Mouse (Mus musculus) CD4-positive helper T cell, adult 2 months (primary cell): ENCODE data around the gene Slc35a1.
"Not testable (repeated sequence)": the region's sequence is repeated elsewhere in the genome, so short reads cannot be mapped to it uniquely, and the experiment has no call there.

Experiments
- DNase-seq: peaks from one replicate; pipeline ENCODE4 v3.0.0-alpha.2; 2012; ENCODE audit warnings: low read depth, missing footprints, low spot score

Slc35a1 gene

DNA sequence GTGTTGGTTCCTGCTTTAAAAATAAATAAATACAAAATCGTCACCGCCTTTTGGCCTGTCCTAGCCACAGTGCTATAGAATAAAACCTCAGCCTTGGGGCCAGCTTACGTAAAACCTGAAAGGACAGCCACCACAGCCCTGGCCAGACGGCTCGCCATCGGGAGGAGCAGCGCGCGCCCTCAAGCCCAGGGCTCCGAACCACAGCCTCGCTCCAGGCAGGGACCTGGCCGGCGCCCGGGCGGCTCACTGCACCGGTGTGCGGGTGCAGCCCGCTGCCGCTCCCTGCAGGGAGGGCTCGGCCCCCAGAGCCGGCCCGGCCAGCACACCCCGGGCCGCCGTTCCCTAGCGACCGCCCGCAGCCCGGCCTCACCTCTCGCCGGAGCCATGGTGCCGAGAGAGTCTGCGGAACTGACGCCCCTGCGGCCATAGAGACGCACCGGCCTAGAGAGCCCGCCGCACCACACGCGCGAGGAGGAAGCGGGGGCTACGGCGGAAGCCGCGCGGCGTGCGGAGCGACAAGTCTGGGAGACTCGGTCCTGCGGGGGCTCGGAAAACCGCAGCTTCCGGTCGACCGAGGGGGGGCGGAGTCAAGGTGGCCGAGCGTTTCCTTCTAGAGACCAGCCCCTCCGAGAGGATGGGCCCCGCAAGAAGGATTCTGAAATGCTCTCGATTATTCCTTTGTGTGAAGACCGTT is at the start of gene Slc35a1:
TSS of gene Slc35a1 (minus strand) at position 565 of the 694 bp plus-strand sequence.
- peak; percentile 91 for DNase-seq

DNA sequence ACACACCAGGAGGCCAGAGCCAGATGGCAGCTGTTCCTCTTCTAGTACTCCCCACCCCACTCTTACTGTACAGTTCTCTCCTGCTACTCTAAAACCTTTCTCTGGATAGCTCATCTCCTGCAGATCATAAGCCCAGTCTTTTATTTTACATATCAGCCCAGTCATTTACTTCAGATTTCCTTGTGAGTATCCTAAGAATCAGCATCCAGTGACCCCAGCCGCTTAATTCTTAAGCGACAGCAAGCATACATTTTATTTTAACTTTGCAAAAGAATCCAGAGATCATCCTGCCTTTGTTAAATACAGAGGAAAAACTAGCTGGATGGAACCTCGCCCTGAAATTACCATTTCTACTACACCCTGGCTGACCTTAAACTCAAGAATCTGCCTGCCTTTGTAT is 47.2 kb upstream of the Slc35a1 start:
- DNase-seq, result no peak

DNA sequence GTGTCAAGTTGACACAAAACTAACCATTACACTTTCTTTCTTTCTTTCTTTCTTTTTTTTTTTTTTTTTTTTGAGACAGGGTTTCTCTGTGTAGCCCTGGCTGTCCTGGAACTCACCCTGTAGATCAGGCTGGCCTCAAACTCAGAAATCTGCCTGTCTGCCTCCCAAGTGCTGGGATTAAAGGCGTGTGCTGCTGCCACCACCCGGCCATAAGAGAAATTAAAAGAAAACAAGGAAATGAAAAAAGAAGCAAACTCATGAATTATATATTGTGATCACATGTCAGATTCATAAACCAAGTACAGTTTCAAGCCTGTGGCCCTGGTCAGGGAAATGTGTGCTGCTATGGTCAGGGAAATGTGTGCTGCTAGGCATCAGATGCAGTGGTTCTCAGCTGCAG is 46.2 kb upstream of the Slc35a1 start:
- DNase-seq, result peak; percentile 6

DNA sequence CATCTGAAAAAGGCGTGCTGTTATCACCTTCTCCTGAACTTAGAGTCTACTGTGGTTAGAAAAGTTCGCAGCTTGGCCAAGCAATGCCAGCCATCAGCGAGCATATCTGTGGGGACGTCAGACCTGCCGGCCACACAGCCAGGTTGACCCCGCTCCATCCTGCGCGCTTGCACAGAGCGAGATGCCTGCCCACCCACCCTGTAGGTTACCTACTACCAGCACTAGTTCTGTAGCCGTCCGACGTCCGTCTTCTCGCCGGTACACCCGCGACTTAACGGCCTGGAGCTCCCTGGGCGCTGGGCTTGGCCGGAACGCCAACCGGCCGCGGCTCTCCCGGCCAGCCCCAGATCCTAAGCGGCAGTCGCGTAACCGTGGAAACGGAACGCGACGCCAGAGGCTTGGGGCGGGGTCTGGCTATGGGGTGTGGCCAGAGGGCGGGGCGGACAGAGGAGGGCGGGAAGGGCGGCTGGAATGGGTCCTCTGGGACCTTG is 42.7 kb upstream of the Slc35a1 start, which contains the start of gene Cfap206:
TSS of gene Cfap206 (minus strand) at position 356 of the 491 bp plus-strand sequence.
- peak; percentile 21 for DNase-seq

DNA sequence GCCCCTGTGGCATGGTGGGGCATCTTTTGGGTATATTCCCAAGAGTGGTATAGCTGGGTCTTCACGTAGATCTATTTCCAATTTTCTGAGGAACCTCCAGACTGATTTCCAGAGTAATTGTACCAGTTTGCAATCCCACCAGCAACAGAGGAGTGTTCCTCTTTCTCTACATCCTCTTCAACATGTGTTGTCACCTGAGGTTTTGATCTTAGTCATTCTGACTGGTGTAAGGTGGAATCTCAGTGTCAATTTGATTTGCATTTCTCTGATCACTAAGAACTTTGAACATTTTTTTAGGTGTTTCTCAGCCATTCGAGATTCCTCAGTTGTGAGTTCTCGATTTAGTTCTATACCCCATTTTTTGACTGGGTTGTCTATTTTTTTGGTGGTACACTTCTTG is 38.5 kb upstream of the Slc35a1 start:
- DNase-seq, result not testable (repeated sequence)

DNA sequence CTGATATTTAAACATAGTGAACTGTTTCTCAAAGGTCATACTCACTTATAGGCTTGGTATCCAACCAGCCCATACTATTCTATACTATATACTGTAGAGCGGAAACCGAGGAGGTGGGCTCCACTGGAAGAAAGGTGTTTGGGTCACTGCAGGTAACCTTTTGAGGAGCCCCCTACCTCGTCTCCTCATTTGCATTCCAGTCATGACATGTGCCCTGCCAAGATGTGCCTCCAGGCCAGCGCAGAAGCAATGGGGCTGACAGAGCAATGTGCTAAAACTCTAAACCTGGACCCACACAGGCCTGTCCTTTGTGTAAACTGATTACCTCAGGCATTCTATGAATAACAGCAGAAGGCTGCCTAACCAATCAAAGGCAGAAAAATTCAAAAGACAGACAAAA is 37.1 kb upstream of the Slc35a1 start:
- no peak for DNase-seq

DNA sequence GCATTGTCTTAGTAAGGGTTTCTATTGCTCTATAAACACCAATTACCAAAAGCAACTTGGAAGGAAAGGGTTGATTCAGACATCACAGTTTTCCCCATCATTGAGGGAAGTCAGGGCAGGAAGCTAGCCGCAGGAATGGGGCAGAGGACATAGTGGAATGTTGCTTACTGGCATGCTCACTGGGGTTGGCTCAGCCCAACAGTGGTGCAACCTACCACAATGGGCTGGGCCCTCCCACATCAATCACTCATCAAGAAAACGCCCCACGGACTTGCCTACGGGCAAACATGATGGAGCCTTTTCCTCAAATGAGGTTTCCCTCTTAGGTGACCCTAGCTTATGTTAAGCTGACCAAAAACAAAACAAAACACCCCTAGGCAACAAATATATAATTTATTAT is 35.9 kb upstream of the Slc35a1 start:
- DNase-seq, result no peak

DNA sequence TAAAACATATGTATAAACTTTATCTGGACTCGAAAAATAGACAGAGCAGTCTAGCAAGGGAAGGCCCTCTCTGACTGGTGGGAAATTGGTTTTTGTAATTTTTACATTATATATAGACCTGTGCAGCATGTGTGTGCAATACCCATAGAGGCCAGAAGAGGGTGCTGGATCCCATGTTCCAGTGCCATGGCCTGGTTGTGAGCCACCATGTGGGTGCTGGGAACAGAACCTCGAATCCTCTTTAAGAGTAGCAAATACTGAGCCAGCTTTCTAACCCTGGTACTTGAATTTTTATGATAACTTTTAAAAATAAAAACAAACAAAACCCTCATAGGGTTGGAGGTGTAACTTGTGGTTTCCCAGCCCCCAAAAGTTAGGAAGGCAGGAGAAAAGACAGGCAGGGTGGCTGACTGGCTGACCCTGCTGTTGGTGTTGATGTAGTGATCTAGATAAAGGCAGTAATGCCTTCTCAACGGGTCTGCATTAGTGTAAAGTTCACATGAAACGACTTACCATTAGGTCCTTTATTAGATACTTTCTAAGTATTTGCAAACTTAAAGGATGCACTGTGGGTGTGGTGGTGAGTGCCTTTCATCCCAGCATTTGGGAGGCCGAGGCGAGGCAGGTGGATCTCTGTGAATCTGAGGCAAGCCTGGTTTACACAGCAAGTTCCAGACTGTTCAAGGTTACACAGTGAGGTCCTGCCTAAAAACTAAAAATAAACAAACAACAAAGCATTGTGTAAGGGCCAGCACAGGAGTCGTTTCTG is 33.1 kb upstream of the Slc35a1 start:
- no peak for DNase-seq

DNA sequence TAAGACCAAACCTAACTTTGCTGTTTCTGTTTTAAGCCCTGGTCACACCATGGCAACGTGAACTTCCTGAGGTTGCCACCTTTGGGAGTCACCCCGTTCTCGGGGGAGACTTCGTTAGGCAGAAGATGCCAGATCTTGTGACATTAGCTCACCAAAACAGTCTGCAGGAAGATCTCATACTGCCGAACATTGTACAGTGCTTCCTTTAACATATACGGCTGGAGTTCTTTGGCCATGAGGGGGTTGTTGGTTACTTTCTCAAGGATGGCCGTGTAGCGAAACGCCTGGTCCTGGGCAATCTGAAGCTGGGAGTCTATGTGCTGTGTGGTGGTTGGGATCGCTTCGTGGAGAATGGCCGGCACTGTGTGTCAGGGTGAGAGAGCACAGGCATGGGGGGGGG is 32.2 kb upstream of the Slc35a1 start:
- no peak for DNase-seq

DNA sequence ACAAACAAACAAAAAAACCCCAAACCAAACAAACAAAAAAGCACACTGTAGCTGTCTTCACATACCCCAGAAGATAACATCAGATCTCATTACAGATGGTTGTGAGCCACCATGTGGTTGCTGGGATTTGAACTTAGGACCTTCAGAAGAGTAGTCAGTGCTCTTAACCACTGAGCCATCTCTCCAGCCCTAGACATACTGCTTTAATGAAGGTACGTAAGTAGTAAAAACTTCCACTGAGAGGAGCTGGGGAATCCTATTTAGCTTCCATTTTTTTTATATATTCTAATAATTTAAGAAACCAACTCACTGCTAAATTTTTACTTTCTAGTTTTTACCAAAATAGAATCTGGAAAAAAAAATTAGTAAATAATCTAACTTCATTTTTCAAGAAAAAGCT is 27.8 kb upstream of the Slc35a1 start:
- DNase-seq, result no peak

DNA sequence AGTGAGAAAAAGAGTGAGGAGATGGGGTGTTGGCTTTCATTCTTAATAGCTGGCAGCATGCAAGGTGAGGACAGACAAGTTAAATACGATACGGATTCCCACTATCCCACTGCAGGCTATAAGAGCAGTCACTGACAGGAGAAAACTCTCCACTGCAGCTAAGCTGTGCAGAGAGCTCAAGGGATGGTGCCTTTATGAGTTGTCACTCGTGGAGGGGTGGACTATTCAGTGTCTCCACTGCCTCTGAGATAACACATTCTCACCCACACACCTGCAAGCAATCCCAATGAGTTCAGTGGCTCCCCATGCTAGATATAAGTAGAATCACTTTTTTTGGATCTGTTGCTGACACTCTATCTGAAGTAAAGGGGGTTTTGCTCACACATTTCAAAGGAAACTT is 20.9 kb upstream of the Slc35a1 start:
- no peak for DNase-seq

DNA sequence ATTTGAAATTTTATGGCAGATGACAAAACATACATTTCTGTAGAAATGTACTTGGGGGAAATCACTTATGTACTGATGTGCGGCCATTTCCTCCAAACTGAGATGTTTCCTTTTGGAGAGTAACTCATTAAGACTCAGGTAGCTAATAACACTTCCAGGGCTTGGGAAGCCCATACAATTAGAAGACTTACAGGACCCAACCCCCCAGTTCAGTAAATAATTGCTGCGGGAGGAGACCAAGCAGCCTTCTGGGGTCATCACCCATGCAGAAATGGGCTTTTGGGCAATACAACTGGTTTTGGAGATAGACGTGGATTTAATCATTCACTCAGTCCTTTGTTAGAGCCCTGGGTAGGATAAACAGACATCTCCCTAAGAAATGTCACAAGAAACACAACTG is 20.0 kb upstream of the Slc35a1 start:
- DNase-seq, result no peak

DNA sequence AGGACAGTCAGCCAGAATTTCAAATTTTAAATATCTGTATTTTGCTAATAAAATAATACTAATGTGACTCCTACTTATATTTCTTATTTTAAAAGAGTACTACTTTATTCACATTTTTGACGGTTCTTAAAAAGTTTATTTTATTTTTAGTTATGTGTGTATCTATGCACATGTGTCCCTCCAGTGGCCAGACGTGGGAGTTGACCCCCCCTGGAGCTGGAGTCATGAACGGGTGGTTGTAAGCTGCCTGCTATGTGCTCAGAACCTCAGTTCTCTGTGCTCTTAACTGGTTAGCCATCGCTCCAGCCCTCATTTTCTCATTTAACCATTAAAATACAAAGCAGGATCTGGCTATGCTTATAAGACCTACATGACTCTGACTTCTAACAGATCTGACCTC is 15.8 kb upstream of the Slc35a1 start:
- DNase-seq, result no peak

DNA sequence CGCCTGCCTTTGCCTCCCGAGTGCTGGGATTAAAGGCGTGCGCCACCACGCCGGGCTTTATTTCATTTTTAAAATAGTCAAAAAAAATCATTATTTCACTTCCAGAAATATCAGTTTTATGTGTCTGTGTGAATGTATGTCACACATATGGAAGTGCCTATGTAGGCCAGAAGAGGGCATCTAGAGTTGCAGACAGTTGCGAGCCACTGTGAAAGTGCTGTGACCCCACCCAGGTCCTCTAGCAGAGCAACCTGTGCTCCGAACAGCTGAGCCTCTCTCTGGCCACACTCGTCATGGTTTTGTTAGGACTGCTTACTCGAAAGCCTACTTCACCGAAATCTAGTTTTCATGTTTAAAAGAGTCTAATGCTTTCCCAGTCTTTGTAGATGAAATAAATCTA is 15.0 kb upstream of the Slc35a1 start:
- DNase-seq, result no peak

DNA sequence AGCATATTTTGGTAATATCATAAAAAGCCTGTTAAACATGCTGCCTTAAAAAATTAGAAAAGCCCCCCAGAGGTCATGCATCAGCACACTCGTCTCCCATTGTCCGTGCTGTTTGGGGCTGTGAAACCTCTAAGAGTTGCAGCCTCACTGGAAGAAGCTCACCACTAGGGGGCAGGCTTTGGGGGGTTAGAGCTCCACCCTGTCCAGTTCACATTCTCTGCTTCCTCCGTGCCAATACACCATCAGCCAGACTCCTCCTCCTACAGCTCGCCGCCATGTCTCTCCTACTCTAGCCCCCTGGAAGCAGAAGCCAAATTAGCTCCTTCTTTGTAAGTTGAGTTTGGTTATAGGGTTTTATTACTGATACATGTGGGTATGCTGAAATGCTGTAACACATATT is 14.3 kb upstream of the Slc35a1 start:
- DNase-seq, result peak; percentile 42

DNA sequence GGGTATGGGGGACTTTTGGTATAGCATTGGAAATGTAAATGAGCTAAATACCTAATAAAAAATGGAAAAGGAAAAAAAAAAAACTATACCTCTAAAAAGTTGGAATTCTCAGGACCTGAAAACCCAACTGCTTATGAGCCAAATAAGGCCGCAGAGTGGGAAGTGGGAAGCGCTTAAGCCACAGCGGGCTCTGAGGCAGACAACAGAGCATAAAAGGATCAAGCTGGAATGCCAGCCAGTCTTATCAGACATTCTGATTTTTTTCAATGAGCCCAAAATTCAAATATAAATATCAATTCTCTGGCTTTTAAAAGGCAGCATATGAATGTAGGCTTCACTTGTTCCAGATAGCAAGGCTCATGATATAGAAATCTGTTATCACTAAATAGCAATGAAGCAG is 783 bp upstream of the Slc35a1 start:
- no peak for DNase-seq

DNA sequence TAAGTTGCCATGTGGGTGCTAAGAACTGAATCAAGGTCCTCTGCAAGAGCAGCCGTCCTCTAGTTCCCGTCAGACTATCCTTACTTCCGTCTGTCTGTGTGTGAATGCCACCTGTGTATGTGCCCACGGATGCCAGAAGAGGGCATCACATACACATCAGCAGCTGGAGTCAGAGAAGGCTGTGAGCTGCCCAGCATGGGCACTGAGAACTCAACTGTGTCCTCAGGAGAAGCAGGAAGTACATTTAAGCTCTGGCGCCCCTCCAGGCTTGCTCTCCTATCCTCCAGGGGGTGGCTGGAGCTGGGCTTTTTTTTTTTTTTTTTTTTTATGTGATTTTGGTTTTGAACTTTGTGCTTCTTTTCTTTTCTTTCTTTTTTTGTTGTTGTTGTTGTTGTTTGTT is 6.7 kb downstream of the Slc35a1 start:
- no peak for DNase-seq

DNA sequence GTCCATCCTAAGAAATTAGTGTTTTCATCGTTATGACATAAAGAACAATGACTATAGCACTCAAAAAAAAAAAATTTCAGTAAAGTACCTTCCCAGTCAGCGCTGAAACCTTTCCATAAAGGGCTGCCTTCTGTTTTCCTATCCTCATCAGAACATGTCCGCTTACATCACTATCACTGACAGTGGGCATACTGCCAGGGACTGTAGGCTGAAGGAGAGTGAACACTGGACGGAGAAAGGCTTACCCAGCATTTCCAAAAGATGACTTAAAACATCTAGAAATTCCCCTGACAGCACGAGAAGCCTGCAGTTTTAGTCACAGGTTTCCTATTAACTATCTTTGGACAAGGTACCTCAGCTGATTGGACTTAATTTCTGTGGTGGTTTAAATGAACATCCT is 13.5 kb downstream of the Slc35a1 start:
- no peak for DNase-seq

DNA sequence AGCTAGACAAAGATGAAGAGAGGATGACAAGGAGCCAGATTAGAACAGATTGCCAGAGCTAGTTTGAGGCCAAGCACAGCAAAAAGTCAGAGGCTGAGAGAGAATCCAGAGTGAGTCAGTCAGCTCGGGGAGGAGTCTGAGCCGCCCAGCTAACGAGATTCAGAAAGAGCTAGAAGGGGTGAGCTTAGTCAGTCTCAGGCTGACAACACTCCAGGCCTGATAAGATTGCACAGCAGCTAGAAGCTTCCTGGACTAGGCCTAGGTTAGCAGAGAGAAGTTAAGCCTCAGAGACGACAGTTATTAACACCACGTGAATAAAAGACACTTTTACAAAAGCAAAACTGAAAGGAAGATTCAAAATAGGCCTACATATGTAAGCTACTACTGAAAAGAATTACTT is 19.3 kb downstream of the Slc35a1 start:
- DNase-seq, result no peak

DNA sequence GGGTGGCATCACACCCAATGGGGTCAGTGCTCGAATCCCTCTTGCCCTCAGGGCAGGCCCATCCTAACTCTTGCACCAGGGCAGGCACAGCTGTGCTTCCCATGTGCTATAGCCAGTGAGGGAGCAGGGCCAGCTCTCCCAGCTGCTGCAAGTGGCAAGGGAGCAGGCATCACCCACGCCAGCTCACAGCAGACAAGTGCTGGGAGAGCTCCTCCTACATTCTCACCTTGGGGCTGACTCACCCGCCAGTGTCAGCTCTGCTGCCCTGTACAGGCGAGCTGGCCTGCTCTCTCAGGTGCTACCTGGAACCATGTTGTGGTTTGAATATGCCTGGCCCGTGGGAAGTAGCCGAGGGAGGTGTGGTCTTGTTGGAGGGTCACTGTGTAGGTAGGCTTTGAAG is 25.3 kb downstream of the Slc35a1 start:
- no peak for DNase-seq

DNA sequence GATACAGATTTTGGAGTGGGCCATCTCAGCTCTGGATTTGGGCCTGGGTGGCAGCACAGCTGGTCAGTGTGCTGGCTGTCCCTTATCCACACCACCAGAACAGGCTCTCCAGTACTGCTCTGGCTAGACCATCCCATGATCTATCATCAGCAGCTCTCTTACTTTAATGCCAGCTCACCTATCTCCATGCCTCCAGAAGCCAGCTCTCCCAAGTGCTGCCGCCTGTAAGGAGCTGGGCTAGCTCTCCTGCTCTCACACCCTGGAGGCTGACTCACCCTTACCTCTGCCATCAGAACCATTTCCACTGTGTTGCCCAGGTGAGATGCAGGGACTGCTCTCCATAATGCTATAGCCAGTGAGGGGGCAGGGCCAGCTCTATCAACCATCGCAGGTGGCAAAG is 25.7 kb downstream of the Slc35a1 start:
- no peak for DNase-seq

DNA sequence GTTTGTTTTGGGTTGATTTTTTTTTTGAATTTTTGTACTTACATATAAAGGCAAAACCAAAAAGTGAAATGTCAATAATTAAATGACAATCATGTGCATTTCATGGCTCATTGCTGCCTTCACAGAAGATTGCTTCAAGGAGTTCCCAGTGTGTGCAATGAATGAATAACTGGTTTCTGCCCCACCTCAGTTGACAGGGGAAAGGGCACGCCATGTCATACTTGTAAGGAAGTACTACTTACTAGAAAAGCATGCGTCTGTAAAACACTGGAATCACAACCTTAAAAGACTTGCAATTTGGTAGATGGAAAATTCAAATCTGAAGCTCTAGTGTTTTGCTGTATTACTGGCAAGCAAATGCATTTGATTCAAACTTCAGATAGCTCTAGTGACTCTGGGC is 28.2 kb downstream of the Slc35a1 start:
- DNase-seq, result no peak

DNA sequence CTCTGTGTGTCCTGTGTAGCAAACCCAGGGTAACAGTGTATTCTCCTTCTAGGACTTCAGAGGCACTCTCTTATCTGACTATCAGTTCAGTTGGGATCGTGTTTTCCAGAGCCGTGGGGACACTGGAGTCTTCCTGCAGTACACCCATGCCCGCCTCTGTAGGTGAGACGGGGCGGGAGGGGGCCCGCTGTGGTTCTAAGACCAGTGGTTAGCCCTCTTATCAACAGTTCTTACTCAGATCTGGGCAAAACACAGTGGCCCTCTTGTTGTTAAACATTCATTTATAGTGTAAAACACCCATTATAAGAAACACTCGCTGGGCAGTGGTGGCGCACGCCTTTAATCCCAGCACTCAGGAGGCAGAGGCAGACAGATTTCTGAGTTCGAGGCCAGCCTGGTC is 31.1 kb downstream of the Slc35a1 start:
- no peak for DNase-seq
